Mouse (Mus musculus): ENCODE data around the gene Myo1g.
"Not testable (repeated sequence)": the region's sequence is repeated elsewhere in the genome, so short reads cannot be mapped to it uniquely, and the experiment has no call there.

The Myo1g gene

GRCm38 (mm10) chr11:6528186-6529006 is 7.6 kb upstream of the Myo1g start:
- DNase-seq (ENCODE audit: extremely low spot score): peak; percentile 99

- DNase-seq (ENCODE audit: extremely low spot score): peak; percentile 14
Measured at GRCm38 (mm10) chr11:6527256-6528185, 6.8 kb upstream of the Myo1g start.

- not testable (repeated sequence) for DNase-seq (ENCODE audit: extremely low spot score)
Measured at GRCm38 (mm10) chr11:6526526-6527255, 5.9 kb upstream of the Myo1g start.

- no peak for DNase-seq (ENCODE audit: extremely low spot score)
Measured at GRCm38 (mm10) chr11:6525241-6525640, 4.5 kb upstream of the Myo1g start.

GRCm38 (mm10) chr11:6524880-6525238 is 4.1 kb upstream of the Myo1g start:
- no peak for DNase-seq (ENCODE audit: extremely low spot score)

GRCm38 (mm10) chr11:6524165-6524879 is 3.6 kb upstream of the Myo1g start:
- DNase-seq (ENCODE audit: extremely low spot score): peak; percentile 25

- no peak for DNase-seq (ENCODE audit: extremely low spot score)
Measured at GRCm38 (mm10) chr11:6523662-6524088, 2.9 kb upstream of the Myo1g start.

GRCm38 (mm10) chr11:6522782-6523525 is 2.2 kb upstream of the Myo1g start:
- DNase-seq (ENCODE audit: extremely low spot score): no peak

- DNase-seq (ENCODE audit: extremely low spot score): no peak
Measured at GRCm38 (mm10) chr11:6519491-6520033, 1.2 kb downstream of the Myo1g start.

- no peak for DNase-seq (ENCODE audit: extremely low spot score)
Measured at GRCm38 (mm10) chr11:6514837-6515236, 5.9 kb downstream of the Myo1g start.

- DNase-seq (ENCODE audit: extremely low spot score): no peak
Measured at GRCm38 (mm10) chr11:6508269-6508876, 12.4 kb downstream of the Myo1g start.

GRCm38 (mm10) chr11:6506516-6506915 is 14.2 kb downstream of the Myo1g start:
- no peak for DNase-seq (ENCODE audit: extremely low spot score)

GRCm38 (mm10) chr11:6504689-6505088 is 16.1 kb downstream of the Myo1g start:
- DNase-seq (ENCODE audit: extremely low spot score): no peak

GRCm38 (mm10) chr11:6504226-6504625 is 16.5 kb downstream of the Myo1g start:
- DNase-seq (ENCODE audit: extremely low spot score): no peak

- DNase-seq (ENCODE audit: extremely low spot score): no peak
Measured at GRCm38 (mm10) chr11:6502506-6502905, 18.3 kb downstream of the Myo1g start.

- DNase-seq (ENCODE audit: extremely low spot score): no peak
Measured at GRCm38 (mm10) chr11:6497311-6497948, 23.3 kb downstream of the Myo1g start.

- DNase-seq (ENCODE audit: extremely low spot score): no peak
Measured at GRCm38 (mm10) chr11:6489691-6490503, 30.9 kb downstream of the Myo1g start.

- DNase-seq (ENCODE audit: extremely low spot score): no peak
Measured at GRCm38 (mm10) chr11:6489257-6489656, 31.5 kb downstream of the Myo1g start.
